Mouse (Mus musculus): ENCODE results near the gene Gimap8. TPM values are rescaled to one million over a fixed set of nuclear protein-coding genes. Genes with fewer than 3 reads are reported as not detected.
"Not testable (repeated sequence)": the region's sequence is repeated elsewhere in the genome, so short reads cannot be mapped to it uniquely, and the experiment has no call there.

Gene Gimap8
- 4.2 and 4.3 TPM in 2 replicates for polyA plus RNA-seq (2015; fragmentation: Nextera tagmentation; extraction: Ambion mirVana)

- no peaks in the 10 kb centered on the region for H3K9me3 ChIP-seq
- 0 out of 2 replicates have a peak within 1 kb of the TSS, but pooled peaks have one; percentile 8 for H3K4me3 ChIP-seq
- no peaks in the 10 kb centered on the region for H3K36me3 ChIP-seq
- no peak within 1 kb of the TSS for H3K9ac ChIP-seq
- no peak within 1 kb of the TSS for H3K27ac ChIP-seq
- no peaks in the 10 kb centered on the region for H3K27me3 ChIP-seq
- peak; percentile 58; the same call in 1 of the 2 replicates for ATAC-seq (ENCODE audit: borderline replicate concordance, extremely low read depth, low FRiP score, low TSS enrichment)
- 29% methylated on average over 3 of the region's 3 CpGs for whole genome bisulfite sequencing
- H3K4me2 ChIP-seq: peak within 1 kb of the TSS; percentile 28; the same call in 1 of the 2 replicates
- H3K4me1 ChIP-seq: 0 out of 2 replicates have a peak, but pooled peaks cover 4% of the 10 kb centered on the region
Measured at GRCm38 (mm10) chr6:48646995-48647394, at the start of gene Gimap8. Gene Gimap8, plus strand, starts transcription at chr6:48647234.

GRCm38 (mm10) chr6:48600594-48600993 lies 46.4 kb upstream of the Gimap8 start:
- WGBS: 90% methylated on average over 1 of the region's 1 CpGs
- Histone ChIP-seq H3K27ac (no peak overlapping the region), H3K27me3 (no peaks in the 10 kb centered on the region), H3K9me3 (peaks cover 20% of the 10 kb centered on the region), H3K4me2 (no peak overlapping the region), H3K4me1 (peaks cover 8% of the 10 kb centered on the region), H3K4me3 (no peak overlapping the region), H3K36me3 (peaks cover 45% of the 10 kb centered on the region), H3K9ac (no peak overlapping the region)
- ATAC-seq (ENCODE audit: borderline replicate concordance, extremely low read depth, low FRiP score, low TSS enrichment): no peak

- H3K36me3 ChIP-seq: peaks cover 36% of the 10 kb centered on the region
- H3K27ac ChIP-seq: peak within 1 kb of the TSS; percentile 80
- H3K9ac ChIP-seq: peak within 1 kb of the TSS; percentile 78
- H3K9me3 ChIP-seq: peaks cover 16% of the 10 kb centered on the region
- H3K4me1 ChIP-seq: peaks cover 8% of the 10 kb centered on the region
- H3K27me3 ChIP-seq: no peaks in the 10 kb centered on the region
- peak within 1 kb of the TSS; percentile 69 for H3K4me3 ChIP-seq
- WGBS: 4% methylated on average over 42 of the region's 42 CpGs
- peak within 1 kb of the TSS; percentile 86 for H3K4me2 ChIP-seq
- ATAC-seq (ENCODE audit: borderline replicate concordance, extremely low read depth, low FRiP score, low TSS enrichment): peak; percentile 99
Measured at GRCm38 (mm10) chr6:48601271-48602079, 45.6 kb upstream of the Gimap8 start, which contains the start of gene Zfp775. Gene Zfp775, plus strand, starts transcription at chr6:48602063.

GRCm38 (mm10) chr6:48602080-48602741 lies 44.8 kb upstream of the Gimap8 start:
- WGBS: 1% methylated on average over 28 of the region's 28 CpGs
- H3K4me1 ChIP-seq: peaks cover 8% of the 10 kb centered on the region
- peaks cover 8% of the 10 kb centered on the region; the same call in 1 of the 2 replicates for H3K9me3 ChIP-seq

GRCm38 (mm10) chr6:48608124-48608523 lies 38.9 kb upstream of the Gimap8 start:
- Histone ChIP-seq H3K27me3 (no peaks in the 10 kb centered on the region), H3K9me3 (no peaks in the 10 kb centered on the region), H3K4me2 (no peak overlapping the region), H3K4me3 (no peak overlapping the region), H3K36me3 (no peaks in the 10 kb centered on the region), H3K4me1 (no peaks in the 10 kb centered on the region), H3K27ac (no peak overlapping the region), H3K9ac (no peak overlapping the region)
- ATAC-seq (ENCODE audit: borderline replicate concordance, extremely low read depth, low FRiP score, low TSS enrichment): no peak
- 70% methylated on average over 2 of the region's 2 CpGs for WGBS

More at GRCm38 (mm10) chr6:48602080-48602741, 44.8 kb upstream of the Gimap8 start:
- H3K27ac ChIP-seq: peak overlapping the region; percentile 32
- H3K9ac ChIP-seq: peak overlapping the region; percentile 78
- peak overlapping the region; percentile 86 for H3K4me2 ChIP-seq
- peaks cover 29% of the 10 kb centered on the region for H3K36me3 ChIP-seq
- peak; percentile 63 for ATAC-seq (ENCODE audit: borderline replicate concordance, extremely low read depth, low FRiP score, low TSS enrichment)
- peak overlapping the region; percentile 69 for H3K4me3 ChIP-seq
- no peaks in the 10 kb centered on the region for H3K27me3 ChIP-seq

GRCm38 (mm10) chr6:48609512-48609911 lies 37.5 kb upstream of the Gimap8 start:
- no peak overlapping the region for H3K9ac ChIP-seq
- no peaks in the 10 kb centered on the region for H3K27me3 ChIP-seq
- H3K9me3 ChIP-seq: no peaks in the 10 kb centered on the region
- H3K36me3 ChIP-seq: 0 out of 2 replicates have a peak, but pooled peaks cover 3% of the 10 kb centered on the region
- ATAC-seq (ENCODE audit: borderline replicate concordance, extremely low read depth, low FRiP score, low TSS enrichment): no peak
- no peak overlapping the region for H3K4me2 ChIP-seq
- no peaks in the 10 kb centered on the region for H3K4me1 ChIP-seq
- H3K27ac ChIP-seq: no peak overlapping the region
- WGBS: 58% methylated on average over 7 of the region's 7 CpGs
- no peak overlapping the region for H3K4me3 ChIP-seq

GRCm38 (mm10) chr6:48610657-48611056 lies 36.4 kb upstream of the Gimap8 start:
- no peak overlapping the region for H3K27ac ChIP-seq
- H3K9me3 ChIP-seq: no peaks in the 10 kb centered on the region
- H3K4me3 ChIP-seq: no peak overlapping the region
- H3K4me1 ChIP-seq: no peaks in the 10 kb centered on the region
- no peaks in the 10 kb centered on the region for H3K27me3 ChIP-seq
- ATAC-seq (ENCODE audit: borderline replicate concordance, extremely low read depth, low FRiP score, low TSS enrichment): 0 out of 2 replicates have a peak, but pooled peaks have one; percentile 5
- H3K9ac ChIP-seq: no peak overlapping the region
- H3K36me3 ChIP-seq: 0 out of 2 replicates have a peak, but pooled peaks cover 3% of the 10 kb centered on the region
- 47% methylated on average over 3 of the region's 3 CpGs for WGBS
- H3K4me2 ChIP-seq: no peak overlapping the region

- WGBS: 88% methylated on average over 4 of the region's 4 CpGs
- Histone ChIP-seq H3K9ac (no peak overlapping the region), H3K9me3 (no peaks in the 10 kb centered on the region), H3K4me2 (no peak overlapping the region), H3K4me3 (no peak overlapping the region), H3K27ac (no peak overlapping the region), H3K4me1 (no peaks in the 10 kb centered on the region), H3K27me3 (no peaks in the 10 kb centered on the region), H3K36me3 (0 out of 2 replicates have a peak, but pooled peaks cover 3% of the 10 kb centered on the region)
- ATAC-seq (ENCODE audit: borderline replicate concordance, extremely low read depth, low FRiP score, low TSS enrichment): no peak
Measured at GRCm38 (mm10) chr6:48613464-48613863, 33.6 kb upstream of the Gimap8 start.

- Histone ChIP-seq H3K4me1 (no peaks in the 10 kb centered on the region), H3K9me3 (no peaks in the 10 kb centered on the region), H3K9ac (no peak overlapping the region), H3K4me3 (no peak overlapping the region), H3K27ac (no peak overlapping the region), H3K27me3 (no peaks in the 10 kb centered on the region), H3K4me2 (no peak overlapping the region), H3K36me3 (peaks cover 10% of the 10 kb centered on the region)
- WGBS: 84% methylated on average over 5 of the region's 5 CpGs
- ATAC-seq (ENCODE audit: borderline replicate concordance, extremely low read depth, low FRiP score, low TSS enrichment): no peak
Measured at GRCm38 (mm10) chr6:48614756-48615155, 32.3 kb upstream of the Gimap8 start.

- no peaks in the 10 kb centered on the region for H3K4me1 ChIP-seq
- ATAC-seq (ENCODE audit: borderline replicate concordance, extremely low read depth, low FRiP score, low TSS enrichment): no peak
- H3K9me3 ChIP-seq: no peaks in the 10 kb centered on the region
- H3K36me3 ChIP-seq: peaks cover 18% of the 10 kb centered on the region
- H3K27me3 ChIP-seq: no peaks in the 10 kb centered on the region
- H3K27ac ChIP-seq: no peak overlapping the region
- H3K4me2 ChIP-seq: no peak overlapping the region
- WGBS: 94% methylated on average over 30 of the region's 30 CpGs
- no peak overlapping the region for H3K4me3 ChIP-seq
- H3K9ac ChIP-seq: no peak overlapping the region
Measured at GRCm38 (mm10) chr6:48620031-48620430, 27.0 kb upstream of the Gimap8 start.

- WGBS: 81% methylated on average over 8 of the region's 8 CpGs
- peaks cover 18% of the 10 kb centered on the region for H3K36me3 ChIP-seq
- not testable (repeated sequence) for H3K4me2 ChIP-seq; H3K4me1 ChIP-seq; ATAC-seq (ENCODE audit: borderline replicate concordance, extremely low read depth, low FRiP score, low TSS enrichment); H3K9me3 ChIP-seq; H3K4me3 ChIP-seq; H3K27ac ChIP-seq; H3K9ac ChIP-seq
- peaks cover 16% of the 10 kb centered on the region; the same call in 1 of the 2 replicates for H3K27me3 ChIP-seq
Measured at GRCm38 (mm10) chr6:48622186-48622843, 24.7 kb upstream of the Gimap8 start.

All from lung, embryonic 15.5 days (tissue).